ENCODE assay signal across 11 mouse cellular contexts in genomic region chr5:140579771-140580170, GRCm38 (mm10). TPM values are rescaled to one million over a fixed set of nuclear protein-coding genes. Genes with fewer than 3 reads are reported as not detected.
DNase-seq lines count a peak whose midpoint lies in the region; ATAC-seq and TF ChIP-seq lines count a peak whose summit lies in the region.
"Had no signal": no experiment of that assay in that cellular context is flagged by ENCODE, and none has a peak within 500 bp of the region (broad histone marks: within the 10 kb centered on the region; RNA-seq: fewer than 3 reads in every experiment).

No protein-coding gene starts in this region.

- no peak overlapping the region for H3K4me3 ChIP-seq in kidney, postnatal 0 days (replicated peaks; ENCODE audit: low read depth, low read length)
- peak overlapping the region; percentile 3; the same call in 1 of the 2 replicates for H3K4me3 ChIP-seq in hindbrain, embryonic 10.5 days
- H3K4me3 ChIP-seq in midbrain, embryonic 13.5 days (replicated peaks), result no peak overlapping the region
- H3K4me3 ChIP-seq: liver, embryonic 15.5 days had no signal

- 12% methylated on average over 6 of the region's 6 CpGs for WGBS in kidney, postnatal 0 days
- 4% methylated on average over 6 of the region's 6 CpGs for WGBS in hindbrain, embryonic 10.5 days
- WGBS in midbrain, embryonic 13.5 days, result 2% methylated on average over 6 of the region's 6 CpGs

- peak; percentile 40 for DNase-seq in kidney, postnatal 0 days (ENCODE audit: low spot score)
- no peak for DNase-seq in kidney, adult 8-10 months
- DNase-seq in hindbrain, embryonic 10.5 days (ENCODE audit: low spot score), result peak; percentile 86
- no peak for DNase-seq in urinary bladder, postnatal 25 days (ENCODE audit: low spot score)
- DNase-seq in left cerebral cortex, adult 9 months (ENCODE audit: low spot score in 2 of 2), result no peak
- no peak for DNase-seq in left cerebral cortex, adult 18-20 months (ENCODE audit: low spot score in 2 of 2)

- no peaks in the 10 kb centered on the region for H3K27me3 ChIP-seq in kidney, postnatal 0 days (ENCODE audit: insufficient read depth, low read length)
- peaks cover 14% of the 10 kb centered on the region for H3K27me3 ChIP-seq in hindbrain, embryonic 10.5 days (ENCODE audit: insufficient read depth, poor library complexity, severe bottlenecking)
- H3K27me3 ChIP-seq in midbrain, embryonic 13.5 days, result peaks cover 9% of the 10 kb centered on the region

- no peaks in the 10 kb centered on the region for H3K9me3 ChIP-seq in kidney, postnatal 0 days (replicated peaks; ENCODE audit: low read length)
- H3K9me3 ChIP-seq in hindbrain, embryonic 10.5 days, result no peaks in the 10 kb centered on the region
- H3K9me3 ChIP-seq in midbrain, embryonic 13.5 days, result no peaks in the 10 kb centered on the region
- H3K9me3 ChIP-seq: liver, embryonic 15.5 days had no signal

- peaks cover 26% of the 10 kb centered on the region for H3K4me1 ChIP-seq in kidney, postnatal 0 days (replicated peaks; ENCODE audit: insufficient read depth, low read length)
- H3K4me1 ChIP-seq in hindbrain, embryonic 10.5 days (replicated peaks), result peaks cover 78% of the 10 kb centered on the region
- peaks cover 60% of the 10 kb centered on the region for H3K4me1 ChIP-seq in midbrain, embryonic 13.5 days (replicated peaks)

- no peak overlapping the region for H3K9ac ChIP-seq in kidney, postnatal 0 days (ENCODE audit: low read depth, low read length)
- H3K9ac ChIP-seq in midbrain, embryonic 13.5 days (replicated peaks), result no peak overlapping the region
- H3K9ac ChIP-seq: liver, embryonic 15.5 days had no signal

- TF ChIP-seq CTCF in kidney, postnatal 0 days (IDR thresholded peaks at IDR 0.05; ENCODE audit: low read depth), result no peak

- ATAC-seq in kidney, postnatal 0 days (replicated peaks; ENCODE audit: low FRiP score, low read depth), result peak; percentile 44; the same call in 1 of the 2 replicates
- ATAC-seq in midbrain, embryonic 13.5 days, result peak; percentile 76
- ATAC-seq in megakaryocyte, adult 5-6 weeks (ENCODE audit: poor library complexity, severe bottlenecking), result no peak

- H3K27ac ChIP-seq in kidney, postnatal 0 days, result no peak overlapping the region
- H3K27ac ChIP-seq in hindbrain, embryonic 10.5 days, result peak overlapping the region; percentile 89
- H3K27ac ChIP-seq in midbrain, embryonic 13.5 days, result peak overlapping the region; percentile 30; the same call in 1 of the 2 replicates
- H3K27ac ChIP-seq: liver, embryonic 15.5 days had no signal

- no peaks in the 10 kb centered on the region for H3K36me3 ChIP-seq in kidney, postnatal 0 days (ENCODE audit: insufficient read depth, low read length)
- no peaks in the 10 kb centered on the region for H3K36me3 ChIP-seq in hindbrain, embryonic 10.5 days
- H3K36me3 ChIP-seq in midbrain, embryonic 13.5 days, result no peaks in the 10 kb centered on the region
- H3K36me3 ChIP-seq: liver, embryonic 15.5 days had no signal

- H3K4me2 ChIP-seq in kidney, postnatal 0 days (ENCODE audit: low read length), result no peak overlapping the region
- H3K4me2 ChIP-seq in midbrain, embryonic 13.5 days (replicated peaks), result peak overlapping the region; percentile 13; the same call in 1 of the 2 replicates
- H3K4me2 ChIP-seq: liver, embryonic 15.5 days had no signal

RNA-seq across cellular contexts. Expression of gene Grifin, which starts 14.9 kb away (rescaled TPM):
- polyA plus RNA-seq in kidney, postnatal 0 days (2015; fragmentation: Nextera tagmentation; extraction: Ambion mirVana), result not detected in 2 replicates
- polyA plus RNA-seq in hindbrain, embryonic 10.5 days (2016; fragmentation: Nextera tagmentation; extraction: Ambion mirVana), result not detected in 2 replicates
- not detected in 2 replicates for polyA plus RNA-seq in midbrain, embryonic 13.5 days (2015; fragmentation: Nextera tagmentation; extraction: Ambion mirVana)
- not detected in 2 replicates for total RNA-seq in megakaryocyte, adult 5-6 weeks (2015)
- not detected in 2 replicates for total RNA-seq in megakaryocyte, adult 5-6 weeks (2017)
- not detected for total RNA-seq in left cerebral cortex, adult 18-20 months (2021)
- polyA plus RNA-seq: C2C12; gonadal fat pad, adult 2 months had no signal

RNA-seq across cellular contexts. Expression of gene Lfng, which starts 27.3 kb away (rescaled TPM):
- 28.8 and 33.4 TPM in 2 replicates for polyA plus RNA-seq in kidney, postnatal 0 days (2015; fragmentation: Nextera tagmentation; extraction: Ambion mirVana)
- 40.9 and 51.2 TPM in 2 replicates for polyA plus RNA-seq in hindbrain, embryonic 10.5 days (2016; fragmentation: Nextera tagmentation; extraction: Ambion mirVana)
- polyA plus RNA-seq in midbrain, embryonic 13.5 days (2015; fragmentation: Nextera tagmentation; extraction: Ambion mirVana), result 25.0 and 25.7 TPM in 2 replicates
- 21.3 and 23.2 TPM in 2 replicates for total RNA-seq in megakaryocyte, adult 5-6 weeks (2015)
- 48.0 and 54.2 TPM in 2 replicates for total RNA-seq in megakaryocyte, adult 5-6 weeks (2017)
- total RNA-seq in left cerebral cortex, adult 18-20 months (2021), result 10 to 100 TPM; 17.0 to 17.1 TPM

Comparison
In these comparisons a context has a peak if more than half of its experiments do, and no peak if none do; other contexts are left out.
1. DNase-seq: peak in kidney, postnatal 0 days (single experiment) and hindbrain, embryonic 10.5 days (single experiment); none in kidney, adult 8-10 months (0 of 2), urinary bladder, postnatal 25 days (single experiment), left cerebral cortex, adult 9 months (0 of 2) and left cerebral cortex, adult 18-20 months (0 of 2).